Mouse (Mus musculus) forebrain, postnatal 0 days (tissue): ENCODE measurements around the gene Hivep2. TPM values are rescaled to one million over a fixed set of nuclear protein-coding genes. Genes with fewer than 3 reads are reported as not detected.

Source experiments
- ATAC-seq: fragments of 200-750 bp; cut with Nextera tagmentation; 2 replicates; pipeline ENCODE4 v1.8.0; 2017; ENCODE audit warnings: mild to moderate bottlenecking, moderate library complexity
- DNase-seq: peaks from one replicate; pipeline ENCODE4 v3.0.0-alpha.2; 2015
- H3K27ac ChIP-seq: fragments of 300-500 bp; sonication (generic); 2 replicates; pipeline ENCODE4 v1.5.1; 2014; ENCODE audit warnings: low read depth, mild to moderate bottlenecking, antibody characterized with exemption, low read length, moderate library complexity, mixed read lengths
- H3K27me3 ChIP-seq: fragments of 300-500 bp; sonication (generic); 2 replicates; pipeline ENCODE4 v1.6.1; 2014; ENCODE audit warnings: mild to moderate bottlenecking, low read length, mixed read lengths; ENCODE audit not compliant: insufficient read depth
- H3K36me3 ChIP-seq: fragments of 300-500 bp; sonication (generic); 2 replicates; pipeline ENCODE4 v1.6.1; 2014; ENCODE audit warnings: mild to moderate bottlenecking, moderate library complexity; ENCODE audit not compliant: insufficient read depth
- H3K4me1 ChIP-seq: fragments of 300-500 bp; sonication (generic); 2 replicates; pipeline ENCODE4 v1.6.1; 2014; ENCODE audit warnings: antibody characterized with exemption; ENCODE audit not compliant: insufficient read depth
- H3K4me2 ChIP-seq: fragments of 300-500 bp; sonication (generic); 2 replicates; pipeline ENCODE4 v1.6.1; 2014; ENCODE audit warnings: low read depth, mild to moderate bottlenecking, moderate library complexity
- H3K4me3 ChIP-seq: fragments of 300-500 bp; sonication (generic); 2 replicates; pipeline ENCODE4 v1.5.1; 2014; ENCODE audit warnings: low read depth, low read length, mixed read lengths
- H3K9ac ChIP-seq: fragments of 300-500 bp; sonication (generic); 2 replicates; pipeline ENCODE4 v1.6.1; 2014; ENCODE audit warnings: mild to moderate bottlenecking
- H3K9me3 ChIP-seq: fragments of 300-500 bp; sonication (generic); 2 replicates; pipeline ENCODE4 v1.6.1; 2016; ENCODE audit warnings: low read length
- CTCF ChIP-seq: sonication (generic); IDR thresholded peaks from 2 replicates; pipeline ENCODE4 v1.5.1; 2016; ENCODE audit warnings: antibody characterized with exemption, control low read depth, low read depth
- WGBS: fragments of 180-500 bp; shearing (Covaris S2); extraction: QIAGEN DNeasy Blood & Tissue Kit; methylation state at CpG from one replicate; pipeline ENCODE4 v1.1.7; 2014; 5-methylcytosine and 5-hydroxymethylcytosine counted together
- polyA plus RNA-seq: library from polyadenylated mRNA; unstranded; fragments of >200 nt; fragmentation: Nextera tagmentation; extraction: Ambion mirVana; gene quantifications from 2 replicates; pipeline ENCODE4 v1.2.1, GENCODE M21; 2015
- total RNA-seq: library from RNA; depleted of rRNA; stranded (reverse); fragments of >200 nt; gene quantifications from 2 replicates; pipeline ENCODE4 v1.2.3, GENCODE M21; 2014

Gene Hivep2
- total and polyA plus RNA-seq, 2 experiments from 2014 or later: 22.9 to 55.4 TPM

DNA sequence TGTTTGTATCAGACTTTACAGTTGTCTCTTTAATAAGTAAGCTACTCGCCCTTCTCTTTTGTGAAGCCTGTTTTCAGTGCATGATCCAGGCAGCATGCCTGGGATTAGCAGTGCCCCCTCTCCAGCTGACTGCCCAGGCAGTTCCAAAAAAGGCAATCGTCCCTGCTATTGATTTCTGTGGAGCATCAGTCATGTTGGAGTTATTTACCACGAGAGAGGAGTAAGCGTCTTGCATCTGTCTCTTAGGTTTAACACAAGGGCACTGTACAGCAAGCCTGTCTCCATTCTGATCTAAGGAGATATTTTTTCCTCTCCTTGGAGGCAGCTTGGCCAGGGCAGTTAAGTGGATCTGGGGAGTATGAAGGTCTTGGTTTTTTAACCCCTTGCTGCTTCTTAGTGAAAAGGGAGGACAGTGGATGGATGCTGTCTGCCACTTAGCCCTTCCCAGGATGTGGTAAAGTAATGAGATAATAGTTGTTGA is 80.3 kb downstream of the Hivep2 start:
- Histone ChIP-seq H3K9ac (no peak overlapping the region), H3K27me3 (no peaks in the 10 kb centered on the region), H3K4me3 (no peak overlapping the region), H3K27ac (peak overlapping the region; percentile 35; the same call in 1 of the 2 replicates), H3K36me3 (no peaks in the 10 kb centered on the region), H3K4me1 (peaks cover 9% of the 10 kb centered on the region; the same call in 1 of the 2 replicates), H3K4me2 (no peak overlapping the region), H3K9me3 (no peaks in the 10 kb centered on the region)
- TF ChIP-seq CTCF: no peak
- ATAC-seq: peak; percentile 23; the same call in 1 of the 2 replicates
- WGBS: 22% methylated on average over 4 of the region's 4 CpGs
- DNase-seq: no peak

DNA sequence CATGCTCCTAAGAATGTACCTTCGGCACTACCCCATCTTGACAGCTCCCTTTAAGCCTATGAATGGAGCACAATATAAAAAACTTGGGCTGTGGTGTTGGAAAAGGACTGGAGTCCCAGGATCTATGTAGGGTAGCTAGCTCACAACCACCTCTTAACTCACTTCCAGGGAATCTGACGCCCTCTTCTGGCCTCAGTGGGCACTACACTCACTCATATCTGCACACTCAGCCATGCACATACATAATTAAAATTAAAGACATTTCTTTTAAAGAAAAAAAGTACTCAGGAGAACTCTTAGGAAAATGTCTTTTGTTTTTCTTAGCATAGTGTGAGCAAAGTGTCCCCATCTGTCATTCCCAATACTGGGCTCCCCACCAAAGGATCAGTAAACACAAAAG is 81.1 kb downstream of the Hivep2 start:
- Histone ChIP-seq H3K27ac (no peak overlapping the region), H3K27me3 (no peaks in the 10 kb centered on the region), H3K4me2 (no peak overlapping the region), H3K4me3 (no peak overlapping the region), H3K36me3 (no peaks in the 10 kb centered on the region), H3K9ac (no peak overlapping the region), H3K4me1 (peaks cover 9% of the 10 kb centered on the region; the same call in 1 of the 2 replicates), H3K9me3 (no peaks in the 10 kb centered on the region)
- ATAC-seq (no peak), DNase-seq (peak; percentile 26)
- TF ChIP-seq CTCF: peak; percentile 43
- WGBS: 68% methylated on average over 2 of the region's 2 CpGs

DNA sequence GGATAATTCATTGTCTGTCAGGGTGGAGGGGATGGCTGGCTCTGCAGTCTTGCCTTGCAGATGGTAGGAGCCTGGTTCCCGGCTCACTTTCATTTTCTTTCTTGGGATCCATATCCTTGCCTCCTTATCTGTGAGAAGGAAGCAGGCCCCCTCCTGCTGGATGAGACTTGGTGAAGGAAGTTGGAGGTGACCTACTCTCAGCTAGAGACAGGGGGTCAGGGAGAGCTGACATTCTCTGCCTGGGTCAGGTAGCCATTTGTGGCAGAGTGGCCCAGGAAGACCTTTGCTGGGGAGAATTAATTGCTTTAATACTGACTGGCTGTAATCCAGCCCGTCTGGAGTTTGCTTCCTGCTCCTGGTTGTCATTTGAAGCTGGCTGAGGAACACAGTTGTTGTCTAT is 81.8 kb downstream of the Hivep2 start:
- peaks cover 9% of the 10 kb centered on the region; the same call in 1 of the 2 replicates for H3K4me1 ChIP-seq
- H3K4me3 ChIP-seq: no peak overlapping the region
- no peak; the same call in 1 of the 2 replicates for ATAC-seq
- no peaks in the 10 kb centered on the region for H3K9me3 ChIP-seq
- WGBS: 40% methylated on average over 2 of the region's 2 CpGs
- TF ChIP-seq CTCF: no peak
- H3K9ac ChIP-seq: no peak overlapping the region
- H3K4me2 ChIP-seq: no peak overlapping the region
- no peak overlapping the region for H3K27ac ChIP-seq
- no peaks in the 10 kb centered on the region for H3K36me3 ChIP-seq
- H3K27me3 ChIP-seq: no peaks in the 10 kb centered on the region
- DNase-seq: no peak

GRCm38 (mm10) chr10:14048322-14048915 is 82.5 kb downstream of the Hivep2 start:
- no peaks in the 10 kb centered on the region for H3K9me3 ChIP-seq
- ATAC-seq (peak; percentile 54), DNase-seq (no peak)
- no peak overlapping the region for H3K4me2 ChIP-seq
- peaks cover 9% of the 10 kb centered on the region; the same call in 1 of the 2 replicates for H3K4me1 ChIP-seq
- no peak overlapping the region for H3K4me3 ChIP-seq
- TF ChIP-seq CTCF: no peak
- H3K36me3 ChIP-seq: no peaks in the 10 kb centered on the region
- H3K27ac ChIP-seq: no peak overlapping the region
- H3K9ac ChIP-seq: no peak overlapping the region
- H3K27me3 ChIP-seq: no peaks in the 10 kb centered on the region
- 49% methylated on average over 5 of the region's 5 CpGs for WGBS

GRCm38 (mm10) chr10:14048916-14049445 is 83.1 kb downstream of the Hivep2 start:
- ATAC-seq (peak; percentile 23), DNase-seq (no peak)
- Histone ChIP-seq H3K27me3 (no peaks in the 10 kb centered on the region), H3K27ac (no peak overlapping the region), H3K9ac (no peak overlapping the region), H3K9me3 (no peaks in the 10 kb centered on the region), H3K4me2 (no peak overlapping the region), H3K36me3 (no peaks in the 10 kb centered on the region), H3K4me3 (no peak overlapping the region), H3K4me1 (peaks cover 9% of the 10 kb centered on the region; the same call in 1 of the 2 replicates)
- TF ChIP-seq CTCF: no peak
- 54% methylated on average over 10 of the region's 10 CpGs for WGBS

- peaks cover 9% of the 10 kb centered on the region; the same call in 1 of the 2 replicates for H3K4me1 ChIP-seq
- no peak for TF ChIP-seq CTCF
- H3K27me3 ChIP-seq: no peaks in the 10 kb centered on the region
- no peak for ATAC-seq
- no peak overlapping the region for H3K27ac ChIP-seq
- no peak overlapping the region for H3K9ac ChIP-seq
- no peaks in the 10 kb centered on the region for H3K9me3 ChIP-seq
- no peak for DNase-seq
- no peak overlapping the region for H3K4me2 ChIP-seq
- H3K4me3 ChIP-seq: no peak overlapping the region
- no peaks in the 10 kb centered on the region for H3K36me3 ChIP-seq
- 89% methylated on average over 6 of the region's 6 CpGs for WGBS
These were observed 83.8 kb downstream of the Hivep2 start for GRCm38 (mm10) chr10:14049686-14050085.

DNA sequence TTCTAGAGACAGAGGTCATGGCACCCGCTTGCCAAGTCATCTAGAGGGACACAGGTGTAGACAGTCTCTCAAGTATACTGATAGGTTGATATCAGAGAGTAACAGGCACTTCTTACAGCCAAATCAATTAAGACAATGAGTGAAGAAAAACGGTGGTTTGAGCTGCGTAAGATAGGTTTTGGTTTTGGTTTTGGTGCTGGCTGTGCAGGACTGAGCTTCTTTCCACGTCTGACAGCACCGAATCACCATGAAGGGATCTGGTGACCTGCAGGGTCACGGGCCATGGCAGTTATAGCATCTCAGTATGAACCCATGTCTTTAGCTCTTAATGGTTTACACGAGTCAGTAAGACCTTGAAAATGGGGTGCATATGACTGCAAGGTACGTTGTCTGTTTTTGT is 84.7 kb downstream of the Hivep2 start:
- TF ChIP-seq CTCF: no peak
- Histone ChIP-seq H3K9me3 (no peaks in the 10 kb centered on the region), H3K36me3 (no peaks in the 10 kb centered on the region), H3K9ac (no peak overlapping the region), H3K27ac (no peak overlapping the region), H3K4me1 (peaks cover 12% of the 10 kb centered on the region), H3K27me3 (no peaks in the 10 kb centered on the region), H3K4me2 (no peak overlapping the region), H3K4me3 (no peak overlapping the region)
- ATAC-seq: no peak
- DNase-seq: no peak
- 97% methylated on average over 8 of the region's 8 CpGs for WGBS
